Mouse (Mus musculus): ENCODE measurements around the gene Rab42.
"Not testable (repeated sequence)": the region's sequence is repeated elsewhere in the genome, so short reads cannot be mapped to it uniquely, and the experiment has no call there.

The Rab42 gene

GRCm38 (mm10) chr4:132311801-132312200 lies 8.6 kb upstream of the Rab42 start:
- peak; percentile 77 for DNase-seq (ENCODE audit: low read depth, low spot score)

DNA sequence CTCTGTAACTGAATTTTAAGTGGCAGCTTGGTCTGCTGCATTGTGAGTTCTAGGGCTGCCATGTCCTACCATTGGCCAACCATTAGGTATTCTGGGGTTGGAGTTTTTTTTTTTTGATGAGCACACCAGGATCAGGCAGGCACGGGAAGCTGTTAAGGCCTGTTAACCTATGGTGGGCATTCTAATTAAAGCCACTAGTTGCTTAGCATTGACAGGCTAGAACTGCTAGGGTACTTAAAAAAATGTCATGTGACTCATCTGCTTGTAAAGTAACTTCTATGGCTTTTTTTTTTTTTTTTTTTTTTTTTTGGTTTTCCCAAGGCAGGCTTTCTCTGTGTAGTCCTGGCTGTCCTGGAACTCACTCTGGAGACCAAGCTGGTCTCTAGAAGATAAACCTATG lies 8.0 kb upstream of the Rab42 start:
- peak; percentile 74 for DNase-seq (ENCODE audit: low read depth, low spot score)

GRCm38 (mm10) chr4:132309849-132310472 lies 6.8 kb upstream of the Rab42 start:
- peak; percentile 77 for DNase-seq (ENCODE audit: low read depth, low spot score)

- DNase-seq (ENCODE audit: low read depth, low spot score): no peak
Measured at GRCm38 (mm10) chr4:132309140-132309848, 6.1 kb upstream of the Rab42 start.

- DNase-seq (ENCODE audit: low read depth, low spot score): peak; percentile 95
Measured at GRCm38 (mm10) chr4:132308437-132309139, 5.4 kb upstream of the Rab42 start.

GRCm38 (mm10) chr4:132306004-132306403 lies 2.8 kb upstream of the Rab42 start:
- no peak for DNase-seq (ENCODE audit: low read depth, low spot score)

- no peak for DNase-seq (ENCODE audit: low read depth, low spot score)
Measured at GRCm38 (mm10) chr4:132305276-132305675, 2.1 kb upstream of the Rab42 start.

- DNase-seq (ENCODE audit: low read depth, low spot score): not testable (repeated sequence)
Measured at GRCm38 (mm10) chr4:132303484-132303883, 299 bp upstream of the Rab42 start.

- DNase-seq (ENCODE audit: low read depth, low spot score): peak; percentile 53
Measured at GRCm38 (mm10) chr4:132301965-132302938, 933 bp downstream of the Rab42 start.

GRCm38 (mm10) chr4:132301486-132301885 lies 1.7 kb downstream of the Rab42 start:
- DNase-seq (ENCODE audit: low read depth, low spot score): no peak

GRCm38 (mm10) chr4:132299849-132300248 lies 3.3 kb downstream of the Rab42 start:
- DNase-seq (ENCODE audit: low read depth, low spot score): no peak

DNA sequence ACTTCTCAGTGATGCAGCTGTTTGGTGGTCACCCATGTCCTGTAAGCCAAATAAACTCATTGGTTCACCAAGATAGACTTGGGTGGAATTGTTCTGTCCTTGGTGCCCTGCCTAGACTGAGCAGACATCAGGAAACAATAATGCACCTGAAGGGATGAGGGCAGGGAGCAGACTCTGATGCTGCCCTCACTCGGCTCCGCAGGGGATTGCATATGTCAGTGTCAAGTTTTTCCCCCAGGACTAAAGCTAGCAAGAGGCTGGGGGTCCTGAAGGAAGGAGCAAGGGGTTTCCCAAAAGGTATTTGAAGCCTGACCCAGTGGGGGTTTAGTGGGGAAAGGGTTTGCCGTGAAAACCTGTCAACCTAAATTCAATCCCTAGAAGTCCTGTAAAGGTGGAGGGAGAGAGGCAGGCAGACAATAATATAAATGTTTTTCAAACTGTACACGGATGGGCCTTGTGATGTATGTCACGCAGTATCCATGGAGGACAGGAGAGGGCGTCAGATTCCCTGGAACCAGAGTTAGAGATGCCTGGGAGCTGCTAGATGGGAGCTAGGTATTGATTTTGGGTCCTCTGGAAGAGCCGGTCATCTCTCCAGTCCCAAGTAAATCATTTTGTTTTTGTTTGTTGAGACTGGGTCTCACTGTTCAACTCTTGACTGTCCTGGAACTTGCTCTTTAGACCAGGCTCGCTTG lies 7.3 kb downstream of the Rab42 start:
- DNase-seq (ENCODE audit: low read depth, low spot score): peak; percentile 73

DNA sequence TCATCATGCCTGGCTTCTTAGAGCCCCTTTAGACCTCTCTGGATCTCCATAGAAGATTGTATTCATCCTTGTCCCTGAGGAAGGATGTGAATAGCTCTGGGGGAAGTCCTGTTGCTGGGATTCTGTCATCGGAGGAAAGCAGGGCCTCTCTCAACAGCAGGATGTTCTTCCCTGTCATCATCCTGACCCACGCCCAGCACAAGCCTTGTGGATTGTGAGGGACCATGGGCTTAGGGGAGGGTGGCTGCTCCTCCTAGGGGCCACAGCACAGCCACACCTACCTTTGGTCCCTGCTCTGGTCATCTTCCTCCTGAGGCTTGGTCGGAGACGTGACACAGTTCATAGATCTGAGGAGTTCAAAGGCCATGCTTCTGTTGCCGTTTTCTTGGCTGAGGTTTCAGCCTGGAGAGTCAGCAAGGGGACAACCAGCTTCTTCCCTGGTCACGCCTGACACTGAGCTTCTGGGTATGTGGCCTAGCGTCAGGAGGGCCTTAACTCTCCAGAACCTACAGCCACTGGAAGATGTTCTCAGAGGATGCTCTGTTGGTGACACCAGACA lies 9.4 kb downstream of the Rab42 start:
- no peak for DNase-seq (ENCODE audit: low read depth, low spot score)

GRCm38 (mm10) chr4:132292988-132293387 lies 10.2 kb downstream of the Rab42 start:
- peak; percentile 61 for DNase-seq (ENCODE audit: low read depth, low spot score)

- peak; percentile 85 for DNase-seq (ENCODE audit: low read depth, low spot score)
Measured at GRCm38 (mm10) chr4:132291624-132292335, 11.4 kb downstream of the Rab42 start.

GRCm38 (mm10) chr4:132291056-132291455 lies 12.1 kb downstream of the Rab42 start:
- peak; percentile 55 for DNase-seq (ENCODE audit: low read depth, low spot score)

- peak; percentile 55 for DNase-seq (ENCODE audit: low read depth, low spot score)
Measured at GRCm38 (mm10) chr4:132288840-132289239, 14.3 kb downstream of the Rab42 start.

- no peak for DNase-seq (ENCODE audit: low read depth, low spot score)
Measured at GRCm38 (mm10) chr4:132275949-132276348, 27.2 kb downstream of the Rab42 start.

DNA sequence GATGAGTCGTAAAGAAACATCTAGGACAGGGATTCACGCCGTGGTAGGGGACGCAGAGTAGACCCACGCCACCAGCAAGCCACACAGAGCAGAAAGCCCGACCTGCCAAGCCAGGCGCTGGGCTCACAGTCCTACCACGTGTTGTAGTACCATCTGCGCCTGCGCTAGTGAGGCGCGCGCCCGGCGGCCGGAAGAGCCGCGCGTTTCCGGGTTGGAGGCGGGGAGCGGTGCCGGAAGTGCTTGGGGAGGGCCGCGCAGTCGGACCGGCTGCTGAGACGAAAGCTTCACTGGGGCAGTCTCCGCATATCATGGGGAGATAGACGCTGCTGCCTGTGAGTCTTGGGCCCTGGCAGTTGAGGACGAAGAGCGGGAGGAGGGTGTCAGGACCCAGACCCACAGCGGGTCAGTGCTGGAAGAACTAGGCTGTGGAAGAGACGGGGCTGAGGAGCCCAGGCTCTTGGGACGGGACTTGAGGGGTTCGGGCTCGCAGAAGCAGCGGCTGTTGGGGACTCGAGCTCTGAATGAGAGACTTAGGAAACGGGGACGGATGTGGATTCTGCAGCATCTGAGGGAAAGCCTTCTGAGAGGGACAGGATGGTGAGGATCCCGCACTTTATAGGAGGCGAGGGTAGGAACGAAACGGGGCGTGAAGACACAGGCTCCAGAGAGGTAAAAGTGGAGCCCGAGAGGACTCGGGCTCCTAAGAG lies 28.9 kb downstream of the Rab42 start, which contains the start of gene Taf12:
Taf12 (plus strand) TSS at position 220 of the 707 bp plus-strand sequence.
- DNase-seq (ENCODE audit: low read depth, low spot score): peak; percentile 98

Measured in ZHBTc4 (cell line).